Mouse (Mus musculus): Measurements from ENCODE around the gene Pkp4. TPM values are rescaled to one million over a fixed set of nuclear protein-coding genes. Genes with fewer than 3 reads are reported as not detected.

The Pkp4 gene
- 54.8 and 57.4 TPM in 2 replicates for polyA plus RNA-seq (2012; rRNA removed; ENCODE audit: low replicate concordance)

DNA sequence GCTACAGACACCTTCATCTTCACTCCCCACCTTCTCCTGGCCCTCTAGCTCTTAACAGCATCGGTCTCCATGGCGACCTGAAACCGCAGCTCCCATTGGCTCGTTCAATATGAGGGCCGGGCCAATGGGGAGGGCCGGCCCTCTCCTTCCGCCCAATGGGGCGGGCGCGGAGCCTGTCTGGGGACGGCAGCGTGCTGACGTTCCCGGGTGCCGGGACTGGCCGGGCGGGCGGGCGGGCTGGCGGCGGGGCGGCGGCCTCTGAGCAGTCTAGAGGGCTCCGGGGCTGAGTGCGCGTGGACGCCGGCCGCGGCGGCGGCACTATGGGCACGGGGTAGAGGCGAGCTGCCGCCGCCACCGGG lies at the start of gene Pkp4, which contains the start of gene Ccdc148:
Pkp4 (plus strand) TSS at position 246 of the 359 bp plus-strand sequence.
Ccdc148 (minus strand) TSS at position 79 of the 359 bp plus-strand sequence.

Other genes with a start within 250 kb of the Pkp4 start
- gene Ccdc148, start 167 bp upstream of the Pkp4 start, polyA plus RNA-seq (2012; rRNA removed; ENCODE audit: low replicate concordance), result 0.03 and 0.12 TPM in 2 replicates

Measured in subcutaneous adipose tissue, adult 2 months (tissue).